Mouse (Mus musculus): ENCODE results near the gene Tmem238. TPM values are rescaled to one million over a fixed set of nuclear protein-coding genes. Genes with fewer than 3 reads are reported as not detected.

Tmem238 gene
- polyA plus RNA-seq, 1 experiment, result 13.6 TPM

DNA sequence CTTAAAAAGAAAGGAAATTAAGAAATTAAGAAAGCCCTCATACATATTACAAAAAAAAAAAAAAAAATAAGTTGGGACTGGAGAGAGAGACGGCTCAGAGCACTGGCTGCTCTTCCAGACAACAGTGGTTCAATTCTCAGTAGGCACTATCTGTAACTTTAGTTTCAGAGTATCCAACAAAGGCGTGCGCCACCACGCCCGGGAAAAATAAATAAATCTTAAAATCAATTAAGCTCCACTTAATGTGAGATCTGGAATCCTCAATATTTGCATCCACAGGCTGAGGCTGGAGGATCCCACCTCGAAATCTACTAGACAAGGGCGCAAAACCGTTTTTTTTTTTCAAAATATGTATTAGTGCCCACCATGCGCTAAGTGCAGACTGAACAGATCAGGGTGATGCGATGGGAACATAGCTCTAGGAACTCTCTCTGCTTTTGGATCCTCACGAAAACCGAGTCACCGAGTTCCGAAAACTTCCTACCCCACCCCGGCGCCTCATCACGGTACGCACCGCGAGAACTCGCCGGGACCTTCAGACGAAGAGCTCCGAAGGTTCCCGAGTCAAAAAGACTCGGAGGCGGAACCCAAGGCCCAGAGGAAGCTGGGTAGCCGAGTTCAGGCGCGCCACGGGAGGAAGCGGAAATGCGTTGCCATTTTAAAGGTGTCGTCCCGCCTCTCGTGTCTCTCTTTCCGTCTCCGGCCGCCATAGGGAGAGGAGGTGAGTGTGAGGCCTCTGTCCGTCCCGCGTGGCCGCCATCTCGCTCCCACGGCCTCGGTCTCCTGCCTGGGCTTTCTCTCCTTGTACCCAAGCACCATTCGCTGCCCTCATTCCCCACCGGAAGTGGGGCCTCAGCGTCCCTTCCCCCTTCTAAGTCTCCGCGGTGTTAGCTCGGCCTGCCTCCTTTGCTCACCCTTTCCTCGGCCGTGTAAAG lies 3.1 kb upstream of the Tmem238 start, which contains the start of gene Rpl28:
TSS of gene Rpl28 (plus strand) at position 597 of the 935 bp plus-strand sequence.
- peak; percentile 90 for DNase-seq (ENCODE audit: low spot score)

DNA sequence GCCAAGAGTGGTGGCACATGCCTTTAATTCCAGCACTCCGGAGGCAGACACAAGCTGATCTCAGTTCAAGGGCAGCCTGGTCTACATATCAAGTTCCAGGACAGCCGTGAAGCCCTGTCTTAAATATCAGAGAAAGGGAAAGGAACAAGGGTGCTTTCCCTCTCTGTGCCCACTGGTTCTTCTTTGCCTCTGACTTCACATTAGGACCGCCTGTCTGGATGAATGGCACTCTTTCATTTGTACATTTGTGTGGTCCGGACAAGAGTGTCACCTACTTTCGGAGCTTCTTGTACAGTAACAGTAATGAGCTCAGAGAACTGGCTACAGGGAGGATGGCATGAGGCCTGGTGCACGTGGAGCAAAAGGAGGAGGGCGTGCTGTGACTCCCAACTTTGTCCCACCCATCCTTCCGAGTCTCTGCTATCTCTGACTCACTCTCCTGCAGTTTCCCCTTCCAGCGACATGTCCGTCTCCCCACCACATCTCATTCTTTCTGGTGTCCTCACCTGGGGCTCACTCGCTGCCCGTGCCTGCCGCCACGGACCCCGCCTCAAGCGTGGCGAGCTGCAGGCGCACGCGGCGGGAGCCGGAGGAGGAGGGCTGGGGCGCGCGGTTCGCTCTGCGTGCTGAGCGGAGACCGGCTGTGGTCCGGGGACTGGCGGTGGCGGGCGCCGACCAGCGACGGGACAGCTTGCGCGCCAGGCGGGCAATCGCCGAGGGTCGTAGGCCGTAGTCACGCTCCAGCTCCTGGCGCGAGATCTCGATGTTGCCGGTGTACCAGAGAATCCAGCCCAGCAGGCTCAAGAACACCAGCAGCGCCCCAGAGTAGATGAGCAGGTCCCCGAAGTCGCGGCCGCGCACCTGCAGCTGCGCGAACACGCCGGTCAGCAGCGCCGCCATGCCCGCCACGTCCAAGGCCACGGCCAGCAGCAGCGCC lies 689 bp downstream of the Tmem238 start:
- DNase-seq (ENCODE audit: low spot score), result peak; percentile 79

- DNase-seq (ENCODE audit: low spot score), result no peak
Measured at GRCm38 (mm10) chr7:4783667-4784268, 5.7 kb downstream of the Tmem238 start.

DNA sequence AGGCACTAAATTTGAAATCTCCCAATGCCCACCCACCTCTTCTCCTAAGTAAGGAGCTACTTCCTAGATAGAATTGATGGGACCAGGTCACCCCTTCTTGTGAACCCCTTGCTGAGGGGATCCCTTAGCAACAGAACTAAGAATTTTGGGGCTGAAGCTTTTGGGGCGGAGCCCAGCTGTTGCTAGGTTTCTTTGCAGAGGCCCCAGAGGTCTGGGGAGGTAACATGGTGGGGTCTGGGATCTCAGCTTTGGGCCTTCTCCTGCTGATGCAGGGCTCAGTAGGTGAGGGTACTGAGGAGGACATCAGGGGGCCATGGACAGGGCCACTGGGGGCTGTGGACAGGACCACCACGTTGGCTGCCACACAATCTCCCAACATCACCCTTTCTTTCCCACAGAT lies 6.7 kb downstream of the Tmem238 start, which contains the start of the genes Il11 and Tmem190:
TSS of gene Il11 (minus strand) at position 101 of the 400 bp plus-strand sequence.
TSS of gene Tmem190 (plus strand) at position 179 of the 400 bp plus-strand sequence.
- DNase-seq (ENCODE audit: low spot score), result no peak

DNA sequence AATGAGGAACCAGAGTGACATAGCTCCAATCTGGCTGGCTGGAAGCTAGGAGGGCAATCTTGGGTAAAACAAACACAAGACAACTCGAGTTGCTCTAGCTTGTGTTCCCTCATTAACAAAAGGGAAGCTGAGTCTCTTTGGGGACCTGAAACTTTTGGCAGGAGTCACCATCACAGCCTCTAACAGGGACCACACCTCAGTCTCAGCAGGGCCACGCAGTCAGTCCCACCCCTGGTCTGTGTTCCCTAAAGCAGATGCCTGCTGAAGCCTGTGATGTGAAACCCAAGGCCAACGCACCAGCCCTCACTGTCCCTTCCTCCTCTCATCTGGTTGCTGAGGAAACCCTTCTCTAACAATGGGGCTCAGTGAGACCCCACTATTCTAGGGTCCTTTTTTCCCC lies 7.3 kb downstream of the Tmem238 start:
- DNase-seq (ENCODE audit: low spot score), result no peak

DNA sequence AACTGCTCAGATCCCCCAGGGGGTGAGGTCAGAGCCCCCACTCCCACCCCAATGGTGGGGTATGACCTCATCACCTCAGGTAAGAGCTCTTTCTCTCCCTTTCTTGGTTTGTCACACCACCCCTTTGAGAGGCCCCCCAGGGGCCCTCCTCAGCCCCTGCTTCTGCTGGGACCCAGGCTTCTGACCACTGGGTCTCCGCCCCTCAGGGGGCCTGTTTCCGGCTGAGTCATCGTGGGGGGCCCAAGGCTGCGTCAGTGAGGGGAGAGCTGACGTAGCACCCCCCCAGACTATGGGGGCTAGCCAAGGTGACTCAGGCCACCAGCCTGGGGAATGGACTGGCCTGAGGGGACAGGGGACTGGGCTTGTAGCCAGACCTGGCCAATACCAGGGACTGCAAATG lies 9.5 kb downstream of the Tmem238 start:
- DNase-seq (ENCODE audit: low spot score), result no peak

- no peak for DNase-seq (ENCODE audit: low spot score)
Measured at GRCm38 (mm10) chr7:4777851-4778637, 11.4 kb downstream of the Tmem238 start.

DNA sequence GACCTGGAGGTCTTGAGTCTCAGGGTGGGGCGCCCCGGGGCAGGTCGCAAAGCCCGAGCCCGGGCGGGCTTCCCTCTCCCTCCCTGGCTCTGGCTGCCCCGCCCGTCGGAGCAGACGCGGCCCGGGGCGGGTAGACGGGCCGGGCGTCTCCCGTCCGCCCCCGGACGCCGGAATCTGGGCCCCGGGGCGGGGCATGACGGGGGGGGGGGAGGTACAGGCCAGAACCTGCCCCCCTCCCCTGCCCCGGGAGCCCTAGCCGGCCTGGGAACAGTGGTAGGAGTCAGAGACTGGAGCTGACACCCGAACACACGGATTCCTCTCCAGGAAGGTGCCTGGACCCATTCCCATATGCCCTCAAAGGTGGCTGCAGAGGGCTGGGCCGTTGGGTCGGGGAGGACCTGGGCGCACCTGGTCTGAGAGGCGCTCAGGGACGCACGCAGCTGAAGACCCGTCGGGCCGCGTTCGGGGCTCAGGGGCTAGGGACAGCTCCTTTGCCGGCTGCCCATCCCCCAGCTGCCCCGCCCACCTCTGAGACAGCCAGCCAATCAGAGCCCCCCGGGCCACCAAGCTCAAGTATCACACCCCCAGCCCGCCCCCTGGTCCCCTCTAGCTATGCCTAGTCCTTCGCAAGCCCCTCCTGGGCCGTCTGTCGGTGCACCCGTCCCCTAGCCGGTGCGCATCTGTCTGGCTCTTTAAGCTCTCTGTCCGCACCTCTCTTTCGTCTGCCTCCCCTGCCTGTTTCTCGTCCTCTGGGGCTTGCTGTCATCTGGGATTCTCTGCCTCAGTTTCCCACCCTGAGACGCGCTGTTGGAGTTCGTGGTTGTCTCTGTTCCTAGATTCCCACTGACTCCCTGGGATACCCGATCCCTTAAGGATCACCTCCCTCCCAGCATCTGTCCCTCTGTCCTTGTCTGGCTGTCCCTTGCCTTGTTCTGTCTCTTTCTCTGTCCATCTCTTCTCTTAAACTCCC lies 12.3 kb downstream of the Tmem238 start:
- peak; percentile 38 for DNase-seq (ENCODE audit: low spot score)

- DNase-seq (ENCODE audit: low spot score), result no peak
Measured at GRCm38 (mm10) chr7:4776131-4776530, 13.3 kb downstream of the Tmem238 start.

DNA sequence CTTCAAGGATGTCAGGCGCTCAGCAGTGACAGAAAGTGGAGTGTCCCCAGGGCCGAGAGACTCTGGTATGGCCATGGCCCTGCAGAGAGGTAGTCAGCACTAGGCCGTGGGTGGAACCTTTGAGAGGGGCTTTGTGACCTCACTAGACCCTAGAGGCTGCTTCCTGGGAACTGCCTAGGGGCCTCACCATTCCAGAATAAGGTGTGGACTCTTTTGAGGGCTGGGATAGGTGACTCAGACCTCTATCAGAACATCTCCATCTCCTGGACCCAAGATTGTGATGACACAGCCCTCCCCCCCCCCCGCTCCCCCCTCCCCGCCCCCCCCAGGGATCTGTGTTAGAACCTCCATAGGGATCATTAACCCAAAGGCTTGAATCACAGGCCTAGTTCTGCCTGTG lies 18.3 kb downstream of the Tmem238 start, which contains the start of gene Fam71e2:
TSS of gene Fam71e2 (minus strand) at position 101 of the 400 bp plus-strand sequence.
- no peak for DNase-seq (ENCODE audit: low spot score)

GRCm38 (mm10) chr7:4764946-4765710 lies 24.3 kb downstream of the Tmem238 start:
- DNase-seq (ENCODE audit: low spot score), result no peak

GRCm38 (mm10) chr7:4759670-4760069 lies 29.8 kb downstream of the Tmem238 start:
- DNase-seq (ENCODE audit: low spot score), result no peak

GRCm38 (mm10) chr7:4752821-4753570 lies 36.5 kb downstream of the Tmem238 start, which contains the start of gene Cox6b2:
Gene Cox6b2, minus strand, starts transcription at chr7:4753094.
- no peak for DNase-seq (ENCODE audit: low spot score)

DNA sequence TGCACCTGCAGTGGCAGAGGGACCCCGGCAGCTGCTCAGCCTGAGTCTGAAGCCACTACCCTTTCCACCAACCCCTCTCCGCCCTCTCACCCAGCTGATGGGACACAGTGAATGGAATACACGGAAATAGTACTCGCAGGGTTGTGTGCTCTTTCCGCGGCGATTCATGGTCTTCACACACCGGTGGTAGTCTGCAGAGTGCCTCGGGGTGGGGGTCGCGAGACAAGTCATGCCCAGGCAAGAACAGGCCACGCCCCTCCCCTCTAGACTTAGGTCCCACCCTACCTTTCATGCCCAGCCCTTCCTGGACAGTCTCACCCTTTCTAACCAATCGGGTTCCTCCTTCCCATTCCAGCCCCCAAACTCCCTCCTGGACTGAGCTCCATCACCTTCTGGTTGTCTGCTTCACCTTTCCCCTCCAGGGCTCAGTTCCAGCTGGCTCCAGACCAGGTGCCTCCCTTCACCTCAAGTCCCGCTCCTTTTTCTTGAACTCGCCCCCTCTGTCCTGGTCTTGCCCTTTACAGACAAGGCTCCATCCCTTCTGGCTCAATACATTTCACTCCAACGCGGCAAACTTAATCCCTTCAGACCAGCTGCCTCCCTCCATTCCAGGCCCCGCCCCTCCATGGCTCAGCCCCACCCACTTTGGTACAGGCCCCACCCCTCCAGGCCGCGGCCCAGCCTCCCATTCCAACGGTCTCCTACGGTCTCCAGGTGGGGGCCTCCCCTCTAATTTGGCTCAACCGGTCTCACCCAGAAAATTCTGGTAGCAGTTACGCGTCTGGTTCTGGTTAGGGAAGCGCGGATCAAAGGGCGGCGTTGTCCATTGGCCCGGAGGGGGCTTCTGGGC lies 37.3 kb downstream of the Tmem238 start:
- DNase-seq (ENCODE audit: low spot score), result no peak

- DNase-seq (ENCODE audit: low spot score), result no peak
Measured at GRCm38 (mm10) chr7:4749169-4749568, 40.3 kb downstream of the Tmem238 start.

DNA sequence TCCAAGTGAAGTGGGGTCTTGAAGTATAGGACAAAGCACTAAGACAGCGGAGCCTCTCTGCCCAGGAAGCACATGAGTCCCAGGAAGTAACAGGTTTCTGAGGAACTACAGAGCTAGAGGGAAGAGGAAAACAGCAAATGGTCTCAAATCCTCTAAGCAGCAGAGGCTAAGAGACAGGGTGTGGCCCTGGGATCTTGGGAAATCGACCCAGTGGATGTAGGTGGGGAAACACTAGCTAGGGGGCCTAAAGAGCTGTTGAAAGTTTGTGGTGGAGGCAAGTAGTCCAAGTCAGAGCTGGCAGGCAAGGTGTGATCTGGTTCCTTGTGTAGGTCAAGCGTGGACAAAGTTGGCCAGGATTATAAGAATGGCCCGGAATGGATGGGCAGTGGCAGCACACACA lies 41.1 kb downstream of the Tmem238 start:
- no peak for DNase-seq (ENCODE audit: low spot score)
